Mouse (Mus musculus): ENCODE measurements around the gene Ywhab. TPM values are rescaled to one million over a fixed set of nuclear protein-coding genes. Genes with fewer than 3 reads are reported as not detected.
A peak's percentile ranks its signal among the peaks of the same experiment; 100 is the strongest.

Ywhab gene
- polyA plus RNA-seq, 1 experiment from 2014 or later: 519 TPM

GRCm38 (mm10) chr2:163987233-163987632 is 7.5 kb upstream of the Ywhab start:
- H3K27me3 ChIP-seq (replicated peaks): no peaks in the 10 kb centered on the region
- H3K4me1 ChIP-seq: no peaks in the 10 kb centered on the region
- H3K27ac ChIP-seq (replicated peaks): no peak overlapping the region
- H3K4me2 ChIP-seq: no peak overlapping the region
- no peak for ATAC-seq (ENCODE audit: low FRiP score)
- H3K36me3 ChIP-seq: no peaks in the 10 kb centered on the region
- H3K9me3 ChIP-seq (replicated peaks): no peaks in the 10 kb centered on the region
- no peak overlapping the region for H3K4me3 ChIP-seq (replicated peaks)
- no peak overlapping the region for H3K9ac ChIP-seq (replicated peaks)
- 86% methylated on average over 8 of the region's 8 CpGs for WGBS

- Histone ChIP-seq H3K9me3 (replicated peaks) (no peaks in the 10 kb centered on the region), H3K4me2 (no peak overlapping the region), H3K36me3 (peaks cover 2% of the 10 kb centered on the region; the same call in 1 of the 2 replicates), H3K4me1 (peaks cover 20% of the 10 kb centered on the region), H3K9ac (replicated peaks) (no peak overlapping the region), H3K27ac (replicated peaks) (no peak overlapping the region), H3K4me3 (replicated peaks) (no peak overlapping the region), H3K27me3 (replicated peaks) (no peaks in the 10 kb centered on the region)
- no peak for ATAC-seq (ENCODE audit: low FRiP score)
- 97% methylated on average over 2 of the region's 2 CpGs for WGBS
These were observed 1.9 kb upstream of the Ywhab start for GRCm38 (mm10) chr2:163992871-163993270.

- Histone ChIP-seq H3K27me3 (replicated peaks) (no peaks in the 10 kb centered on the region), H3K9me3 (replicated peaks) (no peaks in the 10 kb centered on the region), H3K36me3 (peaks cover 5% of the 10 kb centered on the region; the same call in 1 of the 2 replicates), H3K9ac (replicated peaks) (peak overlapping the region; percentile 96), H3K4me3 (replicated peaks) (peak overlapping the region; percentile 97), H3K27ac (replicated peaks) (peak overlapping the region; percentile 96), H3K4me1 (peaks cover 34% of the 10 kb centered on the region), H3K4me2 (peak overlapping the region; percentile 68)
- WGBS: under 1% methylated on average over 53 of the region's 79 CpGs
- peak; percentile 100 for ATAC-seq (ENCODE audit: low FRiP score)
These were observed 460 bp downstream of the Ywhab start for GRCm38 (mm10) chr2:163994977-163995862.

DNA sequence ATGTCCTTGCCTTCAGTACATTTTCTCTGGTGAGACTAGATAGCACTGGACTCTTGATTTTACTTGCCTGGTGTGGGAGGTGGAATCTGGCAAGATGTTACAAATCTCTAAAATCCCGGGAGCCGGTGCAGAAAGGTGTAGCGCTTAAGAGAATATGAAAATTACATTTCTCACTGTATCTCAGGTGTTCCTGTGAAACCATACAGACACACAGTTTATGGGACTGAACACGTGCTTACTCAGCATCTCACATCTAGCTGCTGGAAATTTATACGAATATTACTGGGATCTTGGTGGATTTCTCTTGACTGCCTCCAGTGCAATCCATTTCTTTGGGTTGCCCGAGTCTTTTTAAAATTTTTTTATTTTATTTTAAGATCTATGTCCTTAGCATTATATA is 1.5 kb downstream of the Ywhab start:
- Histone ChIP-seq H3K36me3 (peaks cover 5% of the 10 kb centered on the region; the same call in 1 of the 2 replicates), H3K4me1 (peaks cover 38% of the 10 kb centered on the region), H3K9ac (replicated peaks) (peak overlapping the region; percentile 96), H3K27me3 (replicated peaks) (no peaks in the 10 kb centered on the region), H3K27ac (replicated peaks) (peak overlapping the region; percentile 96), H3K4me2 (peak overlapping the region; percentile 68), H3K9me3 (replicated peaks) (no peaks in the 10 kb centered on the region), H3K4me3 (replicated peaks) (peak overlapping the region; percentile 97)
- 82% methylated on average over 6 of the region's 6 CpGs for WGBS
- ATAC-seq (ENCODE audit: low FRiP score): no peak

DNA sequence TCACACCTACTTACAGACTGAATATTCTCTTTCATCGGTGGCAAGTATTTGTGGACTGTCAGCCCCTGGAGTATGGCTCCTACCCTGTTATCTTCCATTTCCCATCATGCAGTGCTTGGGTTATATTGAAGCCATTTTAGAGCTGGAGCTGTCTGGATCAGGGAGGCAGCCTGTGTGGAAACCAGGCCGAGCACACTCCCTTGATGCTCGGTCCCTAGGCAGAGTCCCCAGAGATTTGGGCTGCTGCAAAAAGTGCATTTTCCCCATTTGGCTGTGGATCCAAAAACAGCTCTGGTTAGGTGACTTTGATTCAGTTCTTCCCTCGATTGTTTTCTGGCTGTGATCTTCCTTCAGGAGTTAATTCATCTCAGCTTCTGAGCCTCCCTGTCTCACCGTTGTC is 2.1 kb downstream of the Ywhab start:
- peaks cover 41% of the 10 kb centered on the region for H3K4me1 ChIP-seq
- peak overlapping the region; percentile 14; the same call in 1 of the 2 replicates for H3K4me3 ChIP-seq (replicated peaks)
- H3K27me3 ChIP-seq (replicated peaks): no peaks in the 10 kb centered on the region
- H3K36me3 ChIP-seq: peaks cover 5% of the 10 kb centered on the region; the same call in 1 of the 2 replicates
- peak overlapping the region; percentile 68 for H3K4me2 ChIP-seq
- no peak overlapping the region; the same call in 1 of the 2 replicates for H3K9ac ChIP-seq (replicated peaks)
- H3K27ac ChIP-seq (replicated peaks): no peak overlapping the region
- ATAC-seq (ENCODE audit: low FRiP score): no peak
- WGBS: 67% methylated on average over 5 of the region's 5 CpGs
- no peaks in the 10 kb centered on the region for H3K9me3 ChIP-seq (replicated peaks)

DNA sequence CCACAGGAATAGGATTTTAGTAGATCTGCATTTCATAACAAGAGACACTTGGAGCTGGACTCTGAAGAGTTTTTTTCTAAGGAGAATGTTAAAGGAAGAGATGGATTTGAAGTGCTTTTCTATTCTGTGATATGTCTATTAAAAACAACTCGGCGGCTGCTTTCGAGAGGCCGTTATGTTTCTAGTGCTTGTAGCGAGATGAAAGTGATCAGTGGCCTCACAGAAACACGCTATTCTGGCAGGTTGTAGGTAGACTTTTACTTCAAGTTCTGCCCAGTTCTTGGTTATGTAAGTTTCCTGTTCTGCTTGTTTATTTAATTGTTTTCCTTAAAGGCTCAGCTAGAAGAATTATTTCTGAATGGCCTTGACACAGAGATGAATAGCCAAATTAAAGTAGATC is 4.2 kb downstream of the Ywhab start:
- Histone ChIP-seq H3K27ac (replicated peaks) (no peak overlapping the region), H3K27me3 (replicated peaks) (no peaks in the 10 kb centered on the region), H3K4me1 (peaks cover 55% of the 10 kb centered on the region), H3K9me3 (replicated peaks) (no peaks in the 10 kb centered on the region), H3K4me2 (no peak overlapping the region), H3K36me3 (peaks cover 5% of the 10 kb centered on the region; the same call in 1 of the 2 replicates), H3K9ac (replicated peaks) (no peak overlapping the region), H3K4me3 (replicated peaks) (no peak overlapping the region)
- ATAC-seq (ENCODE audit: low FRiP score): no peak
- 94% methylated on average over 6 of the region's 6 CpGs for WGBS

GRCm38 (mm10) chr2:164002637-164003036 is 7.9 kb downstream of the Ywhab start:
- 96% methylated on average over 3 of the region's 3 CpGs for WGBS
- Histone ChIP-seq H3K9me3 (replicated peaks) (no peaks in the 10 kb centered on the region), H3K27me3 (replicated peaks) (no peaks in the 10 kb centered on the region), H3K4me2 (no peak overlapping the region), H3K4me3 (replicated peaks) (no peak overlapping the region), H3K27ac (replicated peaks) (no peak overlapping the region), H3K36me3 (peaks cover 5% of the 10 kb centered on the region; the same call in 1 of the 2 replicates), H3K4me1 (peaks cover 52% of the 10 kb centered on the region), H3K9ac (replicated peaks) (no peak overlapping the region)
- no peak for ATAC-seq (ENCODE audit: low FRiP score)

- Histone ChIP-seq H3K27me3 (replicated peaks) (no peaks in the 10 kb centered on the region), H3K36me3 (no peaks in the 10 kb centered on the region), H3K27ac (replicated peaks) (no peak overlapping the region), H3K4me1 (peaks cover 47% of the 10 kb centered on the region), H3K9ac (replicated peaks) (no peak overlapping the region), H3K4me3 (replicated peaks) (no peak overlapping the region), H3K9me3 (replicated peaks) (no peaks in the 10 kb centered on the region), H3K4me2 (no peak overlapping the region)
- 87% methylated on average over 5 of the region's 5 CpGs for WGBS
- no peak for ATAC-seq (ENCODE audit: low FRiP score)
These were observed 9.7 kb downstream of the Ywhab start for GRCm38 (mm10) chr2:164004503-164004902.

GRCm38 (mm10) chr2:164006932-164007331 is 12.2 kb downstream of the Ywhab start:
- Histone ChIP-seq H3K9ac (replicated peaks) (no peak overlapping the region), H3K36me3 (peaks cover 5% of the 10 kb centered on the region), H3K4me1 (peaks cover 35% of the 10 kb centered on the region), H3K27ac (replicated peaks) (no peak overlapping the region), H3K4me3 (replicated peaks) (no peak overlapping the region), H3K27me3 (replicated peaks) (no peaks in the 10 kb centered on the region), H3K9me3 (replicated peaks) (no peaks in the 10 kb centered on the region), H3K4me2 (no peak overlapping the region)
- 71% methylated on average over 10 of the region's 10 CpGs for WGBS
- no peak for ATAC-seq (ENCODE audit: low FRiP score)

GRCm38 (mm10) chr2:164007547-164007946 is 12.8 kb downstream of the Ywhab start:
- 90% methylated on average over 8 of the region's 8 CpGs for WGBS
- H3K4me3 ChIP-seq (replicated peaks): no peak overlapping the region

GRCm38 (mm10) chr2:164007987-164008545 is 13.3 kb downstream of the Ywhab start:
- no peaks in the 10 kb centered on the region for H3K9me3 ChIP-seq (replicated peaks)
- ATAC-seq (ENCODE audit: low FRiP score): no peak
- H3K4me3 ChIP-seq (replicated peaks): no peak overlapping the region
- 61% methylated on average over 2 of the region's 2 CpGs for WGBS
- no peak overlapping the region for H3K9ac ChIP-seq (replicated peaks)
- H3K27ac ChIP-seq (replicated peaks): no peak overlapping the region
- peaks cover 16% of the 10 kb centered on the region for H3K36me3 ChIP-seq
- no peak overlapping the region for H3K4me2 ChIP-seq
- H3K4me1 ChIP-seq: peaks cover 26% of the 10 kb centered on the region
- no peaks in the 10 kb centered on the region for H3K27me3 ChIP-seq (replicated peaks)

More at GRCm38 (mm10) chr2:164007547-164007946, 12.8 kb downstream of the Ywhab start:
- Histone ChIP-seq H3K36me3 (peaks cover 11% of the 10 kb centered on the region), H3K9me3 (replicated peaks) (no peaks in the 10 kb centered on the region), H3K4me1 (peaks cover 31% of the 10 kb centered on the region), H3K27ac (replicated peaks) (no peak overlapping the region), H3K27me3 (replicated peaks) (no peaks in the 10 kb centered on the region), H3K4me2 (no peak overlapping the region), H3K9ac (replicated peaks) (no peak overlapping the region)
- no peak for ATAC-seq (ENCODE audit: low FRiP score)

DNA sequence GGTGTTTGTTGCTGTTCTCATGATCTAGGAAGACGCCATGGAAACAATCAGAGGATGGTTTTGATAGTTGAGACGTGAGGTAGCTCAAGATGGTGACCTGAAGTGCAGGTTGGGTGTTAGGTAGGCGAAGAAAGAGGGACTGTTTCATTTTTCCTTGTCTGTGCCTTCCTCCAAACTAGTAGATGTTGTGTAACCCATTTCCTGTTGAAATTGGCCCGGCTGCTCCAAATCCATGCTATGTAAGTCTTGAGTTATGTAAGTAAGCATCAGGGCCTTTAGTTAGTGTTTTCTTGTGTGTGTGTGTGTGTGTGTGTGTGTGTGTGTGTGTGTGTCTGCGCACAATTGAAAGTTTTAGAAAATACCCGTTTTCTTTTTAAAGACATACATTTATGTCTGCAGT is 14.5 kb downstream of the Ywhab start:
- Histone ChIP-seq H3K27ac (replicated peaks) (no peak overlapping the region), H3K27me3 (replicated peaks) (no peaks in the 10 kb centered on the region), H3K36me3 (peaks cover 27% of the 10 kb centered on the region), H3K9ac (replicated peaks) (no peak overlapping the region), H3K4me1 (peaks cover 19% of the 10 kb centered on the region), H3K4me2 (no peak overlapping the region), H3K9me3 (replicated peaks) (no peaks in the 10 kb centered on the region), H3K4me3 (replicated peaks) (no peak overlapping the region)
- ATAC-seq (ENCODE audit: low FRiP score): no peak
- WGBS: 93% methylated on average over 6 of the region's 6 CpGs
